ENCODE assay signal across 7 mouse cellular contexts in the genomic region with DNA sequence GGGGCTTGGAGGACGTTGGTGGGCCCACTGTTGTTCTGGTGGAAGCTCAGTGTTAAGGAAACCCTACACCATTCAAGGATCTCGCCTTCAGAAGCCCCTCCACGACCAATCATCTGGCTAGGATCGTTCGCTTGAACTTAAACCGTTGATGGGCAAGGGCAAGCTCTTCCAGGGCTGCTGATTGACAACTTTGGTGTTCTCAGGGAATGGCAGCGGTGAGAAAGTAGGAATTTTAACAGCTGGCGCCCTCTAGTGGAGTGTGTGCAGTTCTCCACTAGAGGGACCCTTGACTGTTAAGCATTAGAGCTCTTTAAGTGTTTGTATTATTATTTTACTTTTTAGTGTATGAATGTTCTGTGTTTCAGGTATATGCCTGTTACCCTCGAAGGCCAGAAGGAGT. TPM values are rescaled to one million over a fixed set of nuclear protein-coding genes. Genes with fewer than 3 reads are reported as not detected.
A peak's percentile ranks its signal among the peaks of the same experiment; 100 is the strongest.
DNase-seq lines count a peak whose midpoint lies in the region; ATAC-seq lines count a peak whose summit lies in the region.

No protein-coding gene starts in this region.

- ATAC-seq in forebrain, embryonic 11.5 days (replicated peaks; ENCODE audit: low FRiP score) = no peak
- ATAC-seq in liver, embryonic 13.5 days (ENCODE audit: low read depth) = no peak
- peak; percentile 59; the same call in 1 of the 2 replicates for ATAC-seq in neutrophil, adult 5-6 weeks (ENCODE audit: extremely low read depth, insufficient number of reproducible peaks, low FRiP score, poor library complexity, severe bottlenecking)

- DNase-seq in urinary bladder, postnatal 36 days (ENCODE audit: low spot score in 2 of 2) = peak; percentile 50 to 64
- no peak for DNase-seq in urinary bladder, postnatal 4 days (ENCODE audit: low spot score in 2 of 2)
- DNase-seq in adrenal gland, postnatal 36 days = peak; percentile 59 to 76
- peak; percentile 84 for DNase-seq in forebrain, embryonic 11.5 days (ENCODE audit: low spot score)
- peak; percentile 42 to 59 for DNase-seq in kidney, adult 8-10 months
- DNase-seq in liver, embryonic 13.5 days = peak; percentile 34

- no peak overlapping the region for H3K4me2 ChIP-seq in forebrain, embryonic 11.5 days (ENCODE audit: low read depth, low read length, severe bottlenecking)
- no peak overlapping the region for H3K4me2 ChIP-seq in liver, embryonic 13.5 days

- no peaks in the 10 kb centered on the region for H3K4me1 ChIP-seq in forebrain, embryonic 11.5 days (replicated peaks; ENCODE audit: control insufficient read depth, insufficient read depth, low read length)
- peaks cover 11% of the 10 kb centered on the region; the same call in 1 of the 2 replicates for H3K4me1 ChIP-seq in liver, embryonic 13.5 days (replicated peaks)

- H3K4me3 ChIP-seq in forebrain, embryonic 11.5 days (ENCODE audit: low read depth, low read length) = no peak overlapping the region
- H3K4me3 ChIP-seq in liver, embryonic 13.5 days (replicated peaks) = no peak overlapping the region

- no peaks in the 10 kb centered on the region for H3K27me3 ChIP-seq in forebrain, embryonic 11.5 days (ENCODE audit: control insufficient read depth, insufficient read depth, low read length)
- H3K27me3 ChIP-seq in liver, embryonic 13.5 days = no peaks in the 10 kb centered on the region

- no peak overlapping the region for H3K9ac ChIP-seq in forebrain, embryonic 11.5 days (ENCODE audit: low read length)
- H3K9ac ChIP-seq in liver, embryonic 13.5 days = no peak overlapping the region

- no peak overlapping the region for H3K27ac ChIP-seq in forebrain, embryonic 11.5 days (ENCODE audit: low read depth, low read length)
- no peak overlapping the region for H3K27ac ChIP-seq in liver, embryonic 13.5 days

- H3K9me3 ChIP-seq in forebrain, embryonic 11.5 days (ENCODE audit: control insufficient read depth, low read length) = no peaks in the 10 kb centered on the region
- no peaks in the 10 kb centered on the region for H3K9me3 ChIP-seq in liver, embryonic 13.5 days (replicated peaks)

- no peaks in the 10 kb centered on the region for H3K36me3 ChIP-seq in forebrain, embryonic 11.5 days (ENCODE audit: control insufficient read depth, insufficient read depth, low read length)
- no peaks in the 10 kb centered on the region for H3K36me3 ChIP-seq in liver, embryonic 13.5 days

- WGBS in forebrain, embryonic 11.5 days = 23% methylated on average over 9 of the region's 9 CpGs
- 15% methylated on average over 9 of the region's 9 CpGs for WGBS in liver, embryonic 13.5 days (ENCODE audit: insufficient replicate concordance)

RNA-seq across cellular contexts. Expression of a gene that starts 8.1 kb away (rescaled TPM):
- 10 to 100 TPM; 44.3 to 50.2 TPM for total RNA-seq in adrenal gland, postnatal 36 days (2021)
- polyA plus RNA-seq in forebrain, embryonic 11.5 days (2014; fragmentation: Nextera tagmentation; extraction: Ambion mirVana) = 130 TPM in 2 replicates
- polyA plus RNA-seq in liver, embryonic 13.5 days (2015; fragmentation: Nextera tagmentation; extraction: Ambion mirVana) = 86.1 and 90.7 TPM in 2 replicates
- total RNA-seq in neutrophil, adult 5-6 weeks (2017) = 6.3 and 9.8 TPM in 2 replicates

RNA-seq across cellular contexts. Expression of a gene that starts 12.4 kb away (rescaled TPM):
- total RNA-seq in adrenal gland, postnatal 36 days (2021) = not detected
- 0.47 and 1.3 TPM in 2 replicates for polyA plus RNA-seq in forebrain, embryonic 11.5 days (2014; fragmentation: Nextera tagmentation; extraction: Ambion mirVana)
- polyA plus RNA-seq in liver, embryonic 13.5 days (2015; fragmentation: Nextera tagmentation; extraction: Ambion mirVana) = 9.9 and 14.3 TPM in 2 replicates
- not detected in 2 replicates for total RNA-seq in neutrophil, adult 5-6 weeks (2017)

RNA-seq across cellular contexts. Expression of a gene that starts 24.4 kb away (rescaled TPM):
- 100 to 1,000 TPM; 372 to 401 TPM for total RNA-seq in adrenal gland, postnatal 36 days (2021)
- 20.4 and 24.9 TPM in 2 replicates for polyA plus RNA-seq in forebrain, embryonic 11.5 days (2014; fragmentation: Nextera tagmentation; extraction: Ambion mirVana)
- 5.9 and 6.5 TPM in 2 replicates for polyA plus RNA-seq in liver, embryonic 13.5 days (2015; fragmentation: Nextera tagmentation; extraction: Ambion mirVana)
- not detected in 2 replicates for total RNA-seq in neutrophil, adult 5-6 weeks (2017)

RNA-seq across cellular contexts. Expression of a gene that starts 48.4 kb away (rescaled TPM):
- 1 to 10 TPM; 5.6 to 6.9 TPM for total RNA-seq in adrenal gland, postnatal 36 days (2021)
- polyA plus RNA-seq in forebrain, embryonic 11.5 days (2014; fragmentation: Nextera tagmentation; extraction: Ambion mirVana) = 8.8 and 8.9 TPM in 2 replicates
- 2.0 and 2.2 TPM in 2 replicates for polyA plus RNA-seq in liver, embryonic 13.5 days (2015; fragmentation: Nextera tagmentation; extraction: Ambion mirVana)
- 23.3 and 26.3 TPM in 2 replicates for total RNA-seq in neutrophil, adult 5-6 weeks (2017)

Comparison
In these comparisons a context has a peak if more than half of its experiments do, and no peak if none do; other contexts are left out.
1. DNase-seq: peak in urinary bladder, postnatal 36 days (2 of 2), adrenal gland, postnatal 36 days (2 of 2), forebrain, embryonic 11.5 days (single experiment), kidney, adult 8-10 months (2 of 2) and liver, embryonic 13.5 days (single experiment); none in urinary bladder, postnatal 4 days (0 of 2).
2. RNA of a gene that starts 24.4 kb away (total RNA-seq): 372 to 401 TPM in adrenal gland, postnatal 36 days; not detected in neutrophil, adult 5-6 weeks; every median in the first group is over 100 times any median in the second.